Mouse (Mus musculus) CH12F3 (cell line): ENCODE data around the gene Kdm2b.
"Not testable (repeated sequence)": the region's sequence is repeated elsewhere in the genome, so short reads cannot be mapped to it uniquely, and the experiment has no call there.

Source experiments
- in situ Hi-C: fragments of 300-500 bp; cut with MboI; formaldehyde crosslinking; loops from 2 replicates; pipeline ENCODE4 v1.14.3; 2020; ENCODE audit warnings: low sequenced_read_pairs

Kdm2b gene

DNA sequence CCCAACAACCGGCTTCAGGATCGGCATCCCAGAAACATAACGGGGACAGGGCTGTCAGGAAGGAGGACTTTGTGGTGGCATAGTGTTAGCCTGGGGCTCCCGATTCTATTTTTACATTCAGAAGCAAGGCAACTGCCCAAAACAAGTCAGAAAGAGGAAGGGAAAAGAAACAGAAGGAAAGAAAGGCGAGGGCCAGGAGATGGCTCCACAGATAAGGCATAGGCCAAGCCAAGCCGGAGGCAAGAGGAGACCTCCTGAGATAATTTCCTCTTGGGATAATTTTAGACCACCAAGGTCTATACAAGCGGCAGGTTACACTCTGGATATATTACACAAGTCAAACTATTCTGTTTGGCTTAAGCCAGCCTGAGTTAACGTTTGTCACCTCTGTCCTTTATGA, 10.7 kb downstream of the Kdm2b start:
- in situ Hi-C loops, result no loop called here

DNA sequence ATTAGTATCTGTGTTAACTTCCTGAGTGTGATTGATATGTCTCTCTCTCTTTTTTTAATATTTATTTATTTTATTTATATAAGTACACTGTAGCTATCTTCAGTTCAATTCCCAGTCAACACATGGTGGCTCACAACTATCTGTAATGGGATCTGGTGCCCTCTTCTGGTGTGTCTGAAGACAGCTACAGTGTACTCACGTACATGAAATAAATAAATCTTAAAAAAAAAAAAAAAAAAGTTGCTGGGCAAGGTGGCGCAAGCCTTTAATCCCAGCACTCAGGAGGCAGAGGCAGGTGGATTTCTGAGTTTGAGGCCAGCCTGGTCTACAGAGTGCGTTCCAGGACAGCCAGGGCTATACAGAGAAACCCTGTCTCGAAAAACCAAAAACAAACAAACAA, 14.9 kb downstream of the Kdm2b start:
- in situ Hi-C loops, result not testable (repeated sequence)

DNA sequence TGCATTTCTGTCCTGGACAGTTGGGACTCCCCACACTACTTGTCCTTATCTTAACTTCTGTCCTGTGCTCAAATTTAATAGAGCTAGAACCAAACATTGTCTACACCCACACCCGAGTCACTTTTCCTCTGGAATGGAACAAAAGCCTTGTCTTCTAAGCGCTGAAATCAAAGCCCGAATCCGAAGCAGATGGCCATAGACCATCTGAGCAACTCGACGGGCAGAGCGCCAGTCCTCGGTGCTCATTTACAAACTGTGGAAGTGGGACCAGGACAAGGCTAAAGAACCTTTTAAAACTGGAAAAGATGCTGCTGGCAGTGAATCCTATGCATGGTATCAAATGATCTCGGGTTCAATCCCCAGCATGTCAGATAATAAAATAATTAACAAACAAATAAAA, 17.5 kb downstream of the Kdm2b start:
- in situ Hi-C loops, result no loop called here

DNA sequence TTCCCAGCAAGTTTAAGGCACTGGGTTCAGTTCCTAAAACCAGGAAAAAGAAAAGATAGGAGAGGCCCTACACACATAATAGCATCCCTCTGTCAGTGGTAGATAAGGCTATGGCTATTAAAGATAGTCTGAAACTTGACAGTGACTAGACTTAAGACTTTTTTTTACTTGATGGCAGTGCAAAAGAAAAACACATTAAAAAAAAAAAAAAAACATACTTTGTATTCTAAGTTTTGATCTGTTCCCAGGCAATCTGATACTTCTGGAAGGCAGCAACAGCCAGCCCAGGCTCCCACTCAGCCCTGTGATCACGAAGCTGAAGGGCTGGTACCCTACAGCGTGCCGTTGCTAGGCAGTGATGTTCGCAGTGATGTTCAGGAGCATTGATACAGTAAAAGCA, 18.2 kb downstream of the Kdm2b start:
- in situ Hi-C loops, result no loop called here

DNA sequence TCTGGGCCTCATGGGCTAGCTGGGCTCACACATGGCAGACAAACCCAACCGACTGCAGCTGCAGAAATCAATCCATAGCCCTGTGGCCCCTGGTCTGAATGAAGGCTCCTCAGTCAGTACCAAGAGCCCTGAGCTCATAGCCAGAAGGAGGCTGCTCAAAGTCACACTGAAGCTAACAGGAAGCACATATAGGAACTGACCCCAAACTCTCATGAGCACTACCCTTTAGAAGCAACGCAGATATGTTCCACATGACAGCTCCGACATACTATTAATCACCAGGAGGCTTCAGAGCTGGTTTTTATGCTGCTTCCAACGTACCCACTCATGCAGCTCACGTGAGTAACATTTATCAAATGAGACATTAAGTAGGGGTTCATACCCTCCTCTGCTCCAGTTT, 19.6 kb downstream of the Kdm2b start:
- in situ Hi-C loops, result no loop called here

DNA sequence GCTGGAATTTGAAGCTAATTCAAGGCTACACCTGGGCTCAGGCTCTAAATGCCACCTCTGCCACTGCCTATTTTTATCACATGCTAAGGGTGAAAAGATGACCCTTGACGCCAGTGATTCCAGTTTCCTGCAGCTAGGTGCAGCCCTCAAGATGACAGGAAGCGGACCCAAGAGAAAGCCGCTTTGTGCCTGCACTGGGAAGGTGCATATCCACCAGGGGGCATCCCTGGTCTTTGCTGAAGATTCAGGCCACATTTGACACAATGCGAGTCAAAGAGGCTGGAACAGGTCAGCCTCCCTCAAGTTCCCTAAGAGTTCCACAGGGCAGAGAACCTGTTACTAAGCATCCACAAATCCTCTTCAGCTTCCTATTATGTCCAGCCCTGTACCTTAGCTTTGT, 21.3 kb downstream of the Kdm2b start:
- in situ Hi-C loops, result no loop called here

DNA sequence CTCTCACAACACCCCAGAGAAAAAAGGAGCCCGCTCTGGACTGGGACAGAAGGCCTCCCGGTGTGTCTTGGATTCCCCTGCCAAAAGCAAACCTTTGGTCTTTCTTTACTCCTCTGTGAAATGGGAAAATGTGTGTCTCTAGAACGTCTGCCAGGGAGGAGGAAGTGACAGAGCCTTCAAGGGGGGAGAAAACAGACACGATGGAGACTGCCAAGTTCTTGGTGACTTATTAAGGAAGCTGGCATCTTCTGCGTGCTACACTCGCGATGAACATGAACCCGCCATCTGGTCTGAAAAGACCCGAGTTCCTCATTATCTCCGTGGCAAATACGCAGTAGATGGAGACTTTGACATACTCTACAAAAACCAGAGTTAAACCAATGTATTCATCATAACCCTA, 24.2 kb downstream of the Kdm2b start:
- in situ Hi-C loops, result no loop called here

DNA sequence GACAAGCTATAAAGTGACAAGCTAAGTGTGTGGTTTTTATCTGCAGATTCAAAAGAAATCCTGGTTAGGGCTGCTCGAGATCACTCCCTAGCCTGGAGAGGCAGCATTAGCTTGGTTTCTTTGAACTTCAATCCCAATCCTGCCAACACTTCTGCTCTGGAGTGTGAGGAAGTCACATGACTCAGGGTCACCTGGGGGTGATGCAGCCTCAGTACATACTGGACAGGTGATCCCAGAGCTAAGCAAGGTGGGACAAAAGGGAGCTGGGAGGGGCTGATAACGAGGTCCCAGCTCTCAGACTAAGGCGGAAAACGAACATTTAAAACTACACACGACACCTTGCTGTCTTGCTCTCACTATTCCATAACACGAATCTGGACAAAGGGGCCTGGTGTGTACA, 24.8 kb downstream of the Kdm2b start:
- in situ Hi-C loops, result no loop called here

DNA sequence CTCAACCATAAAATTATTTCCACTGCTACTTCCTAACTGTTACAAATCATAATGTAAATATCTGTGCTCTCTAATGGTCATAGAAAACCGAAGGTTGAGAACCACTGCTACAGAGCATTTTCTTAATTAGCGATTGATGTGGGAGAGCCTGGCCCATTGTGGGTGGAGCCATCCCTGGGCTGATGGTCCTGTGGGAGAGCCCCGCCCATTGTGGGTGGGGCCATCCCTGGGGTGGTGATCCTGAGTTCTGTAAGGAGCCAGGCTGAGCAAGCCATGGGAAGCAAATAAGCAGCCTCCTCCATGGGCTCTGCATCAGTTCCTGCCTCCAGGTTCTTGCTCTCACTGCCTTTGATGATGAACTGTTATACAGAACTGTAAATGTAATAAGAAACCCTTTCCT, 27.7 kb downstream of the Kdm2b start:
- in situ Hi-C loops, result no loop called here

DNA sequence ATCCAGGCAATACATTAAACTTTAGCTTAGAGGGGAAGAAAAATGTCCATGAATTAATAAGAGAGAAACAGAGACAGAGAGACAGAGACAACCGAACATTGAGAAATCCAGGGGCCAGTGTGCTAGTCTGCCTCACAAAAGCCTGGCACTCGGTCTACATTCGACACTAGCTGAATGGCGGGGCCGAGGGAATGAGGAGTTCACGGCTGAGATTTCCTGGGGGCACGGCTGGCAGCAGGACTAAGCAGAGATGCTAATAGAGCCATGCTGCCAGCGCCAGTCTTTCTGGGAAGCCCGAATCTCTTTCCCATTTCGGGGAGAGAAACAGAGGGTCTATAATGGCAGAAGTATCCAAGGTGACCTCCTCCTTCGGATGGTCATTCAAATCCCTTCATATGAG, 30.2 kb downstream of the Kdm2b start:
- in situ Hi-C loops, result no loop called here

DNA sequence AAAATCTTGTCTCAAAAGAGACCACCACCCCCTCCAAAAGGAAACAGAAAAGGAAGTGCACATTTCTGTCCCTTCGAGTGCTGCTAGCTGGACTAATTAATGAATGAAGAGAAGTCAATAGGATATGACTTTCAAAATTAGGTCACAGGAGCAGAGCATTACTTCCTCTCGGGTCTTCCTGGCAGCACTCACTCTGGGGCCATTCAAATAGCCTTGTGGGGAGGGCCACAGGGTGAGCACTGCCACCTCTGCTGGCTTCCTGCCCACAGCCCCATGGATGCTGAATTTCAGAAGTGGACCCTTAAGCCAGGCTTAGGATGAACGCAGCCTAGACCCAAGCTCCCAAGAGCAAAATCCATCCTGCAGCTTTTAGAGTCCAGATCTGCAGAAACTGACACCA, 33.6 kb downstream of the Kdm2b start:
- in situ Hi-C loops, result no loop called here

DNA sequence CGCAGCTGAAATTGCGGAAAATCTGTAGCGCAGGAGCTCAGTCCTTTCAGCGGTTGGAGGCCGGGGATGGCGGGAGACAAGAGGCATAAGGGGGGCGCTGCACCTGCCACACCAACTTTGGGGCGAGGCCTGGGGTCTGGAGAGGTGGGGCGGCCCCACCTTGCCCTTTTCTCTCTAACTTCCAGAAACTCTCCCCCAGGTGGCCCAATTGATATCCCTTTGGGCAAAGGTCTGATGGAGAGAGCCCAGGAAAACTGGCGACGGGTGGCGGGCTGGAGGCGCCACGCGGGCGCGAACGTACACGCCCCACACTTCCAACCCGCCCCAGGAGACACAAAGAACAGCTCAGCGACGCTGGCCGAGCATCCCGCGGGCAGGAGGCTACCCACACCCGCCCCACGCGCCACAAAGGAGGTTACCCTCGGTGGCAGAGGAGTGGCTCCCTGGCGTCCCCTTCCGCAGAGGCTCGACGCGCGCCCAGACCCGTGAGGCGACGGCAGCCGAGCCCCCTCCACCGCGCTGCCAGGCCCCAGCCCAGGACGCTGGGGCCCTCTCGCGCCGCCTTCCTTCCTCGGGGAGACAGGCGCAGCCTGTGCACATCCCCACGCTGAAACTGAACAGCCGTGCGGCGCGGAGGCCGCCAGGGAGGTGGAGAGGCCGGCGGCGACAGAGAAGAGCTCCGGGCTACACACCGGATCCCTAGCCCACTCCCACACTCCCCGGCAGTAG, 37.5 kb downstream of the Kdm2b start:
- in situ Hi-C loops, result no loop called here

DNA sequence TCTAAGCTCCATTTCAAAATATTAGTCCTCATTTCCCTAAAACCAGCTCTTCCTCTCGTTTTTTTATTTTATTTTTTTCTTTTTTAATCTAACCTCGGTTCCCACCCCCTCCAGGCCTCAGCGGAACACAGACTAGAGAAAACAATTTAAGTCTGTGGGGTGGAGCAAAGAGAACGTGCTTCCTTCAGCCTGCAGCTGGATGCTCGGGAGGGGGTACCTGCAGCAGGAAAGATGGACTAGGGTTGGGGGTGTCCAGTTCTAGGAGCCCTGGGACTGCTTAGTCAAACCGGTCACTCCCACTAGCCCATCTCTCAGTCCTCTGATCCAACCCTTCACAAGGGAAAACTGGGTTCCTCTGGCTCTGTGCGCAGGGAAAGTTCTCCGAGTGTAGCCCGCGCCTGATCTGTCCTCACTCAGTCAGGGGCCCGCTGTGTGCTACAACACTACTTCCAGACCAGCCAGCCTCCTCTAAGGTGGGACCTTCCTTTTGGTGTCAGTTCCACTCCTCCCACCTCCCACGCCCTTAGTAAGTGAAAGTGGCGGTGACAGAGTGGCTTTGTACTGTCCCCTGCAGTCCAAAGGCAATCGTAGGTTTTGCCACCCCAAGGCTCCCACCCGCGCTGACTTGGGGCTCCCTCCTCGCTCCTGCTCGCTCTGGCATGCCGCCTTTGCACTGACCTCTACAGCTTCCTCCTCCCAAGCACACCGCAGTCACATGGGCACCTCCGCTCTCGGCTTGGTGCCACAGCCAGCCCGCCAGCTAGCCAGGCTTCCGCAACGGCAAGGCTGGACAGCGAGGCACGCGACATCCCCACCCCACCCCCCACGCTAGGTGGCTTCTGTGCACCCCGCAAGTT, 38.3 kb downstream of the Kdm2b start:
- in situ Hi-C loops, result no loop called here

DNA sequence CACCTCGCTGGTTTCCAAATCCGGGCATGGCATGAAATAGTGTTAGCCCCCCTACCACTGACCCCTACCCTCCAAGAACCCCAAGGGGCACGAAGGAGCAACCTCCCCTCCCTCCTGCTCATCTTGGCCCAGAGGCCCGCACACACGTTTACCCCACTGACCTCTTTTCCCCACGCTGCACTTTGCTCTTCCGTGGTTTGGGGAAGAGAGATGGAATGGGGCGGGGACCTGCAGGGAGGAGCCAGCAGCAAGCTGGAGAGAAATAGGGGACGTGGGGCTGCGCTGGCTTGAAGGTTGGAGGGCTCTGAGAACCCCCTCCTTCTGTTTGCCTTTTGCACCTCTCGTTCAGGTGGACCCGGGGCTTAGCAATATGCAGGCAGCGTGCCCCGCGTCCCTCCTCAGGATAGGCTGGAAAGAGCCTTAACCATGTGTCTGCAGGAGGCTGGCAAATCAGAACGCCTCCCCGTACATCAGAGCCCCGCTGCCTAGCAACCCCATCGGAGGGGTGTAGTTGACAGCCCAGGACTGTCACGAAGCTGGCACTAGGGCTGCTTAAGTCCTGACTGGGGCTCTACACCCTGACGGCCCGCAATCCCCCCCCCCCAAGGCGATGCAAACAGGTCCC, 39.2 kb downstream of the Kdm2b start:
- in situ Hi-C loops, result no loop called here

DNA sequence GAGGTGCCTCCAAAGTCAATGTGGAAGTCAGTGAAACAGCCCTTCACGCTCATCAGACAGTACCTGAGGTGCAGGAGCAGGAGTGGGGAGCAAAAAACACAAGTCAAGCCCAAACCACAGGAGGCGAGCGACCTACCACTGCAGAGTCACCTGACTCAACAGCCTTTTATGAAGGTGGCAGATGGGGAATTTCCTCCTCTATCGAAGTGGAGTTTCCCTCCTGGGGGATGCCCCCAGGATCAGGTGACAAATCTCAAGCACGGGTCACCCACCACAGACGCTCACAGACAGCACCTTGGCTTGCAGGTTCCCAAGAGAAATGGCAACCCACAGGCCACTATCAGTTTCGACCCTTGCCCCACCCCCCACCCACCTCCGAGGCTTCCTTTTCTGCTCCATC, 40.5 kb downstream of the Kdm2b start:
- in situ Hi-C loops, result no loop called here

DNA sequence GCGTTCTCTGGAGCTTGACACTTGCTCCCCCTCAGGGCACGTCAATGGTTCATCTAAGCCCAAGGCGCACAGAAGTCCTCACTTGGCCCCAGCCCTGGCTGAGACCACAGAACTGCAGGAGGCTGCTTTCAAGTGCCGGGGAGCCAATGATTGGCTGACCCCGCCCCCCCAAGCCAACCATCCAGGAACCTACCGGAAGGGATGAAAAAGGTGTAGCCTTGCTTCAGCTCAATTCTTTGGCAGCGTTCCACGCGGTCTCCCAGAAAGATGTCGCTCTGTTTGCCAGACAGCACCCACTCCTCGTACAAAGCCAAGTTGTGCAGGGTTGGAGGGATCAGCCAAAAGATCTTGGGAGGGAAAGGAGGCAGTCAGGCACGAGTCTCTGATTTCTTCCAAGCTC, 42.1 kb downstream of the Kdm2b start:
- in situ Hi-C loops, result no loop called here

DNA sequence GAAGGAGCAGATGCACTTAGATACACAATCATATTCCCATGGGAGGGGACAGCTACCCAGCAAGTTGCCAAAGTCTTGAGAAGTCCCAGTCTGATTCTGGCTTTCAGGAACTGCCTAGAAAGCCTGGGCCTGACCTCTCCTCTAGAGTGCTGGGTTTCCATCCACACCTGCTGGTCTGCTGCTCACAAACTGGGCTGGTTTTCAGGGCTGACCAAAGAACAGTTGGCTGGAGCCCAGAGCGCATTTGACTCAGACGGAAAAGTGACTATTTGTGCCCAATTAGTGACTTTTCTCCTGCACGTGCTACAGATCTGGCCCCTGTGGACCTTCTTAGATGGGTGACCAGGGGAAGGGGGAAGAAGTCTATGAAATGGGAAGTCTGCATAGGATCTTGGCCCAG, 50.9 kb downstream of the Kdm2b start:
- in situ Hi-C loops, result no loop called here

DNA sequence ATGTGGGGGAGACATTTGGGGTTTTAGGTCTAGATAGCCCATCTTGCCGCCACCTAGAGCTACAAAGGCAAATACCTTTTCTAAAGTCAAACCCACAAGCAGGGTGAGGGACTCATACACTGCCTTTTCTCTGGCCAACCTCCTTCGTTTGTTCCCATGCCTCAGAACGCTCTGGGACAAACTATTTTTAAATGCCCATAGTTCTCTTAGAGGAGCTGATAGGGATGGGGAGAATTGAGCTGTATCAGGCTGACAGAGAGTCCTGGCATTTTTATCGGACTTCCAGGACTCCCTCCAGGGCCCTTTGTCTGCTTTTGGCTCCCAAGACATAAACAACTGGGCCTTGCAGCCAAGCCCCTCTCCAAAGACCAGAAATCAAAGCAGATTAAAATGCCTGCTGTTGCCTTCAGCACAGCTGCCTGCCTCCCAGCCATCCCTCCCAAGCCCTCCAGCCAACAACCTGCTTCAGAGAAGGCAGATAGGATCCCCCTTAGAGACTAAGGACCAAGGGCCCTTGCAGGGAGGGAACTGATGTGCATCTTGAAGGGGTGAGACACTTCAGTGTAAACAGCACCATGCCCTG, 51.6 kb downstream of the Kdm2b start:
- in situ Hi-C loops, result no loop called here

DNA sequence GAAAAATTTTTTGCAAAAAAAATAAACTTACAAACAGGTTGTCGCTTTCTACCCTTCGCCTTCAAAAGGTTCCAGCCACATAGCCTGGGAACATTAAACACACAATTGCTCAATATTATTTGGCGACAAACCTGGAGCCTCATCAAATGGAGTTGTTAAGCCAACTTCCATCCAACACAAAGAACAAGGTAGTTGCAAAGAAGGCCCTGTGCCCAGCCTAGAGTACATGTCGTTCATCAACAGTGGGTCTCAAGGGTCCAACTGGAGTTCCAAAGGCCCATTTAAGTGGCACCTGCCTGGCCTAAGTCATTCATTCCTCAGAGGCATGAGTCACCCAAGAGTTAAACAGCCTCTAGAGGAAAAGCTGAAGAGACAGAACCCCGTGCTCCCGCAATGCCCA, 52.6 kb downstream of the Kdm2b start:
- in situ Hi-C loops, result no loop called here

DNA sequence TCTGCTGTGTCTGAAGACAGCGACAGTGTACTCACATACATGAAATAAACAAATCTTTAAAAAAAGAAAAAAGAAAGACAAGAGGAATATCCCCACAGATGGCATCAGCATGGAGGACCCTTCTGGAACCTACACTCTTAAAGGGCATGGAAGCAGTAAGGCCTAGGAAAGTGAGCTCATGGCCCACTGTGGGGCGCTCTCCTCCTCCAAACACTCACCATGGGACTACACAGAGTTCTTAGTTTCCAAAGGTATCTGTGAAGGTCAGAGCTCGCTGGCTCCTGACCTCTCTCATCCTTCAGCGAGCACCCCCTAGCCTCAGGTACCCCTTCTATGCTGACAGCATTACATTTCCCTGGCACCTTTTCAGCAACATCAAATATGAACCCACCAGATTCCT, 53.8 kb downstream of the Kdm2b start:
- in situ Hi-C loops, result no loop called here

DNA sequence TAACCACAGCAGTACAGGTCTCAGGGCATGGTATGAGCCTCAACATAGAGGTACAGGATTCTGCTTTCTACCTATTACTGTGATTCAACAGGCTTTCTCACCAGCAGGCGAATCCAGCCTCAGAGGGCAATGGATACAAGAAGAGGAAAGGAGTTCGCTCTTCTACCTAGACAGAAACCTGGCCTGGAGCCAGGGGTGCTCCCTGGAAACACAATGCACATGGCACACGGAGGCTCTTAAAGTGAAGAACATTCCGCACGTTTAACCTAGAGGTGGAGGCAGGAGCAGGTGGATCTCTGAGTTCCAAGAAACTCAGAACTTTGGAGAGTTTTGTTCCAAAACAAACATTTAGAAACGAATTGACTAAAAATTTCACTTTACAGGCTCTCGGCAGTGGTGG, 58.6 kb downstream of the Kdm2b start:
- in situ Hi-C loops, result no loop called here

DNA sequence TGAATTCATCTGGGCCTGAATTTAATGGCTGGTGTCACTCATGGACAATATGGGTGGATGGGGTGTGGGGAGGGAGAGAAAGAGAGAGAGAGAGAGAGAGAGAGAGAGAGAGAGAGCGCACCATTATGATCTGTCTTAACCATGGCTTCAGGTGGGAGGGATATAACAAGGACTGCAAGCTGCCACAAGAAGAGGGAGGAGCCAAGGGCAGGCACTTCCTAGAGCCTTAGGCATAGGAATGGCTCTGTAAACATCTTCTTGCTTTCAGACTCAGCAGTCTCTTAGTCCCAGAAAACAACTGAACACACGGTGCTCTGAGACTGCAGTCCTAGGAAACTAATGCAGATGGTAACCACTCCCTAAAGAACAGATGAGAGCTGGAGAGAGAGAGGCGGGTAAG, 61.3 kb downstream of the Kdm2b start:
- in situ Hi-C loops, result no loop called here
